18 mouse cellular contexts compared by ENCODE assay signal in genomic region chr2:4549271-4549670, GRCm38 (mm10).
DNase-seq lines count a peak whose midpoint lies in the region; ATAC-seq and TF ChIP-seq lines count a peak whose summit lies in the region.
"Had no signal": no experiment of that assay in that cellular context is flagged by ENCODE, and none has a peak within 500 bp of the region (broad histone marks: within the 10 kb centered on the region; RNA-seq: fewer than 3 reads in every experiment).

No protein-coding gene starts in this region.

- H3K4me1 ChIP-seq in forebrain, embryonic 10.5 days = peaks cover 40% of the 10 kb centered on the region
- H3K4me1 ChIP-seq in forebrain, postnatal 0 days (ENCODE audit: insufficient read depth) = no peaks in the 10 kb centered on the region
- peaks cover 14% of the 10 kb centered on the region; the same call in 1 of the 2 replicates for H3K4me1 ChIP-seq in lung, embryonic 15.5 days
- H3K4me1 ChIP-seq in embryonic facial prominence, embryonic 13.5 days = peaks cover 20% of the 10 kb centered on the region; the same call in 1 of the 2 replicates
- H3K4me1 ChIP-seq in liver, postnatal 0 days (ENCODE audit: insufficient read depth) = peaks cover 15% of the 10 kb centered on the region

- DNase-seq in forebrain, embryonic 10.5 days (ENCODE audit: extremely low spot score, low spot score) = no peak
- no peak for DNase-seq in forebrain, postnatal 0 days
- no peak for DNase-seq in lung, postnatal 4 days
- DNase-seq in kidney, postnatal 36 days = peak; percentile 58 to 60
- no peak for DNase-seq in liver, postnatal 0 days
- DNase-seq: adrenal gland, postnatal 25 days; cerebellum, adult 8-10 months; heart, postnatal 4 days; retina, postnatal 1 day; right cerebral cortex, postnatal 4 days; thymus, postnatal 25 days had no signal

- no peak overlapping the region for H3K4me2 ChIP-seq in forebrain, postnatal 0 days (ENCODE audit: low read depth)
- no peak overlapping the region for H3K4me2 ChIP-seq in lung, embryonic 15.5 days
- H3K4me2 ChIP-seq in embryonic facial prominence, embryonic 13.5 days = no peak overlapping the region
- no peak overlapping the region for H3K4me2 ChIP-seq in liver, postnatal 0 days (ENCODE audit: low read depth, low read length)
- H3K4me2 ChIP-seq: forebrain, embryonic 13.5 days had no signal

- no peak overlapping the region for H3K4me3 ChIP-seq in forebrain, embryonic 10.5 days
- no peak overlapping the region for H3K4me3 ChIP-seq in forebrain, postnatal 0 days (ENCODE audit: low read depth, low read length)
- H3K4me3 ChIP-seq in lung, embryonic 15.5 days = no peak overlapping the region
- no peak overlapping the region for H3K4me3 ChIP-seq in embryonic facial prominence, embryonic 13.5 days
- no peak overlapping the region for H3K4me3 ChIP-seq in liver, postnatal 0 days (ENCODE audit: low read depth, low read length)
- H3K4me3 ChIP-seq: forebrain, embryonic 13.5 days had no signal

- H3K9me3 ChIP-seq in forebrain, embryonic 10.5 days = no peaks in the 10 kb centered on the region
- H3K9me3 ChIP-seq in forebrain, postnatal 0 days (ENCODE audit: low read length) = no peaks in the 10 kb centered on the region
- H3K9me3 ChIP-seq in lung, embryonic 15.5 days = no peaks in the 10 kb centered on the region
- H3K9me3 ChIP-seq in embryonic facial prominence, embryonic 13.5 days = no peaks in the 10 kb centered on the region
- no peaks in the 10 kb centered on the region for H3K9me3 ChIP-seq in liver, postnatal 0 days (ENCODE audit: low read length)
- H3K9me3 ChIP-seq: forebrain, embryonic 13.5 days had no signal

- no peak for TF ChIP-seq CTCF in forebrain, postnatal 0 days (IDR thresholded peaks at IDR 0.05; ENCODE audit: low read depth)
- TF ChIP-seq CTCF in liver, postnatal 0 days (IDR thresholded peaks at IDR 0.05; ENCODE audit: low read depth) = no peak

- H3K27ac ChIP-seq in forebrain, embryonic 10.5 days = 0 out of 2 replicates have a peak overlapping the region, but pooled peaks have one; percentile 22
- H3K27ac ChIP-seq in forebrain, postnatal 0 days (ENCODE audit: low read depth, low read length) = no peak overlapping the region
- H3K27ac ChIP-seq in lung, embryonic 15.5 days = peak overlapping the region; percentile 33; the same call in 1 of the 2 replicates
- peak overlapping the region; percentile 44; the same call in 1 of the 2 replicates for H3K27ac ChIP-seq in embryonic facial prominence, embryonic 13.5 days
- no peak overlapping the region for H3K27ac ChIP-seq in liver, postnatal 0 days (ENCODE audit: low read depth)
- H3K27ac ChIP-seq: liver, embryonic 14.5 days had no signal

- H3K36me3 ChIP-seq in forebrain, embryonic 10.5 days (replicated peaks) = peaks cover 60% of the 10 kb centered on the region
- peaks cover 16% of the 10 kb centered on the region; the same call in 1 of the 2 replicates for H3K36me3 ChIP-seq in forebrain, postnatal 0 days (ENCODE audit: insufficient read depth)
- H3K36me3 ChIP-seq in lung, embryonic 15.5 days = peaks cover 6% of the 10 kb centered on the region; the same call in 1 of the 2 replicates
- peaks cover 57% of the 10 kb centered on the region for H3K36me3 ChIP-seq in embryonic facial prominence, embryonic 13.5 days
- no peaks in the 10 kb centered on the region for H3K36me3 ChIP-seq in liver, postnatal 0 days (replicated peaks; ENCODE audit: insufficient read depth, low read length)

- 90% methylated on average over 14 of the region's 14 CpGs for WGBS in forebrain, embryonic 10.5 days
- WGBS in forebrain, postnatal 0 days = 95% methylated on average over 14 of the region's 14 CpGs
- 88% methylated on average over 14 of the region's 14 CpGs for WGBS in lung, embryonic 15.5 days
- WGBS in embryonic facial prominence, embryonic 13.5 days = 89% methylated on average over 14 of the region's 14 CpGs
- 85% methylated on average over 14 of the region's 14 CpGs for WGBS in liver, postnatal 0 days (ENCODE audit: insufficient replicate concordance)

- no peak for ATAC-seq in forebrain, postnatal 0 days
- no peak for ATAC-seq in lung, embryonic 15.5 days (ENCODE audit: borderline replicate concordance, extremely low read depth, low FRiP score, low TSS enrichment)
- ATAC-seq in embryonic facial prominence, embryonic 13.5 days (ENCODE audit: insufficient number of reproducible peaks, insufficient read depth, low FRiP score, low TSS enrichment, low read depth) = no peak
- no peak for ATAC-seq in liver, postnatal 0 days
- ATAC-seq in cerebellum, adult (ENCODE audit: insufficient number of reproducible peaks, low FRiP score, low TSS enrichment) = no peak
- ATAC-seq: activated CD4-positive, CD25-positive, alpha-beta regulatory T cell, adult 4 months; forebrain, embryonic 13.5 days; midbrain, embryonic 16.5 days had no signal

- TF ChIP-seq EP300 in liver, postnatal 0 days (IDR thresholded peaks at IDR 0.05; ENCODE audit: low read depth) = no peak

- no peak overlapping the region for H3K9ac ChIP-seq in forebrain, postnatal 0 days
- no peak overlapping the region for H3K9ac ChIP-seq in lung, embryonic 15.5 days
- H3K9ac ChIP-seq in embryonic facial prominence, embryonic 13.5 days = no peak overlapping the region
- H3K9ac ChIP-seq in liver, postnatal 0 days (replicated peaks) = no peak overlapping the region
- H3K9ac ChIP-seq: forebrain, embryonic 13.5 days; liver, embryonic 14.5 days had no signal

- H3K27me3 ChIP-seq in forebrain, embryonic 10.5 days (ENCODE audit: poor library complexity, severe bottlenecking) = no peaks in the 10 kb centered on the region
- H3K27me3 ChIP-seq in forebrain, postnatal 0 days (ENCODE audit: insufficient read depth, low read length) = no peaks in the 10 kb centered on the region
- no peaks in the 10 kb centered on the region for H3K27me3 ChIP-seq in lung, embryonic 15.5 days
- H3K27me3 ChIP-seq in embryonic facial prominence, embryonic 13.5 days = no peaks in the 10 kb centered on the region
- no peaks in the 10 kb centered on the region for H3K27me3 ChIP-seq in liver, postnatal 0 days (ENCODE audit: insufficient read depth, low read length)
- H3K27me3 ChIP-seq: forebrain, embryonic 13.5 days had no signal

Comparison
In these comparisons a context has a peak if more than half of its experiments do, and no peak if none do; other contexts are left out.
1. H3K27ac ChIP-seq: peak in forebrain, embryonic 10.5 days (single experiment), lung, embryonic 15.5 days (single experiment) and embryonic facial prominence, embryonic 13.5 days (single experiment); none in forebrain, postnatal 0 days (single experiment) and liver, postnatal 0 days (single experiment).
2. DNase-seq: peak in kidney, postnatal 36 days (2 of 2); none in forebrain, embryonic 10.5 days (single experiment), forebrain, postnatal 0 days (single experiment), lung, postnatal 4 days (0 of 2) and liver, postnatal 0 days (single experiment).